Mouse (Mus musculus): ENCODE data around the gene Slc27a4. TPM values are rescaled to one million over a fixed set of nuclear protein-coding genes. Genes with fewer than 3 reads are reported as not detected.
"Not testable (repeated sequence)": the region's sequence is repeated elsewhere in the genome, so short reads cannot be mapped to it uniquely, and the experiment has no call there.

The Slc27a4 gene
- polyA plus RNA-seq, 1 experiment = 49.7 TPM

- Histone ChIP-seq H3K36me3 (ENCODE audit: control insufficient read depth, insufficient read depth, low read length) (no peaks in the 10 kb centered on the region), H3K4me1 (ENCODE audit: control insufficient read depth, insufficient read depth, low read length) (peaks cover 6% of the 10 kb centered on the region; the same call in 1 of the 2 replicates), H3K27ac (ENCODE audit: insufficient read depth, low read depth, low read length) (no peak overlapping the region), H3K27me3 (replicated peaks; ENCODE audit: control insufficient read depth, insufficient read depth, low read length) (no peaks in the 10 kb centered on the region), H3K4me3 (ENCODE audit: insufficient read depth, low read depth, low read length) (no peak overlapping the region)
- TF ChIP-seq POLR2A (IDR thresholded peaks at IDR 0.05; ENCODE audit: low read depth, low read length) = no peak
- TF ChIP-seq CTCF (conservative IDR thresholded peaks at IDR 0.05; ENCODE audit: insufficient read depth, insufficient read length, low read depth, low read length) = no peak
- WGBS = 75% methylated on average over 8 of the region's 8 CpGs
- no peak for DNase-seq
These were observed 30.6 kb upstream of the Slc27a4 start for GRCm38 (mm10) chr2:29771611-29772461.

- no peak overlapping the region for H3K27ac ChIP-seq (ENCODE audit: insufficient read depth, low read depth, low read length)
- no peak overlapping the region for H3K4me3 ChIP-seq (ENCODE audit: insufficient read depth, low read depth, low read length)
- DNase-seq = no peak
- H3K4me1 ChIP-seq (ENCODE audit: control insufficient read depth, insufficient read depth, low read length) = peaks cover under 1% of the 10 kb centered on the region; the same call in 1 of the 2 replicates
- 0 out of 2 replicates have a peak, but pooled peaks cover 2% of the 10 kb centered on the region for H3K36me3 ChIP-seq (ENCODE audit: control insufficient read depth, insufficient read depth, low read length)
- WGBS = 85% methylated on average over 4 of the region's 4 CpGs
- no peaks in the 10 kb centered on the region for H3K27me3 ChIP-seq (replicated peaks; ENCODE audit: control insufficient read depth, insufficient read depth, low read length)
- TF ChIP-seq CTCF (conservative IDR thresholded peaks at IDR 0.05; ENCODE audit: insufficient read depth, insufficient read length, low read depth, low read length) (no peak), POLR2A (IDR thresholded peaks at IDR 0.05; ENCODE audit: low read depth, low read length) (no peak)
These were observed 29.1 kb upstream of the Slc27a4 start for GRCm38 (mm10) chr2:29773323-29773722.

- not testable (repeated sequence) for DNase-seq; H3K27me3 ChIP-seq (replicated peaks; ENCODE audit: control insufficient read depth, insufficient read depth, low read length); H3K4me1 ChIP-seq (ENCODE audit: control insufficient read depth, insufficient read depth, low read length); H3K27ac ChIP-seq (ENCODE audit: insufficient read depth, low read depth, low read length); H3K4me3 ChIP-seq (ENCODE audit: insufficient read depth, low read depth, low read length); H3K36me3 ChIP-seq (ENCODE audit: control insufficient read depth, insufficient read depth, low read length)
- WGBS = 93% methylated on average over 2 of the region's 2 CpGs
These were observed 21.2 kb upstream of the Slc27a4 start for GRCm38 (mm10) chr2:29781256-29781655.

GRCm38 (mm10) chr2:29784290-29784689 is 18.1 kb upstream of the Slc27a4 start:
- Histone ChIP-seq H3K27me3 (replicated peaks; ENCODE audit: control insufficient read depth, insufficient read depth, low read length) (no peaks in the 10 kb centered on the region), H3K27ac (ENCODE audit: insufficient read depth, low read depth, low read length) (no peak overlapping the region), H3K4me3 (ENCODE audit: insufficient read depth, low read depth, low read length) (no peak overlapping the region), H3K4me1 (ENCODE audit: control insufficient read depth, insufficient read depth, low read length) (0 out of 2 replicates have a peak, but pooled peaks cover 3% of the 10 kb centered on the region), H3K36me3 (ENCODE audit: control insufficient read depth, insufficient read depth, low read length) (peaks cover 2% of the 10 kb centered on the region; the same call in 1 of the 2 replicates)
- 74% methylated on average over 4 of the region's 4 CpGs for WGBS
- TF ChIP-seq POLR2A (IDR thresholded peaks at IDR 0.05; ENCODE audit: low read depth, low read length) = no peak
- no peak for TF ChIP-seq CTCF (conservative IDR thresholded peaks at IDR 0.05; ENCODE audit: insufficient read depth, insufficient read length, low read depth, low read length)
- no peak for DNase-seq

- TF ChIP-seq POLR2A (IDR thresholded peaks at IDR 0.05; ENCODE audit: low read depth, low read length) (peak; percentile 46), CTCF (conservative IDR thresholded peaks at IDR 0.05; ENCODE audit: insufficient read depth, insufficient read length, low read depth, low read length) (no peak)
- H3K27ac ChIP-seq (ENCODE audit: insufficient read depth, low read depth, low read length) = peak within 1 kb of the TSS; percentile 77
- WGBS = 2% methylated on average over 31 of the region's 31 CpGs
- H3K36me3 ChIP-seq (ENCODE audit: control insufficient read depth, insufficient read depth, low read length) = no peaks in the 10 kb centered on the region; the same call in 1 of the 2 replicates
- 0 out of 2 replicates have a peak, but pooled peaks cover 3% of the 10 kb centered on the region for H3K4me1 ChIP-seq (ENCODE audit: control insufficient read depth, insufficient read depth, low read length)
- H3K27me3 ChIP-seq (replicated peaks; ENCODE audit: control insufficient read depth, insufficient read depth, low read length) = no peaks in the 10 kb centered on the region
- peak; percentile 97 for DNase-seq
- H3K4me3 ChIP-seq (ENCODE audit: insufficient read depth, low read depth, low read length) = peak within 1 kb of the TSS; percentile 94
These were observed 15.1 kb upstream of the Slc27a4 start, which contains the start of gene Coq4 for GRCm38 (mm10) chr2:29787104-29787917. Gene Coq4, plus strand, starts transcription at chr2:29787493.

GRCm38 (mm10) chr2:29787937-29788681 is 14.3 kb upstream of the Slc27a4 start, which contains the start of gene Trub2:
Gene Trub2, minus strand, starts transcription at chr2:29788502.
- peak within 1 kb of the TSS; percentile 94 for H3K4me3 ChIP-seq (ENCODE audit: insufficient read depth, low read depth, low read length)
- TF ChIP-seq CTCF (conservative IDR thresholded peaks at IDR 0.05; ENCODE audit: insufficient read depth, insufficient read length, low read depth, low read length) (no peak), POLR2A (IDR thresholded peaks at IDR 0.05; ENCODE audit: low read depth, low read length) (no peak)
- under 1% methylated on average over 45 of the region's 45 CpGs for WGBS
- H3K4me1 ChIP-seq (ENCODE audit: control insufficient read depth, insufficient read depth, low read length) = 0 out of 2 replicates have a peak, but pooled peaks cover 3% of the 10 kb centered on the region
- no peaks in the 10 kb centered on the region for H3K27me3 ChIP-seq (replicated peaks; ENCODE audit: control insufficient read depth, insufficient read depth, low read length)
- DNase-seq = peak; percentile 94
- peak within 1 kb of the TSS; percentile 77 for H3K27ac ChIP-seq (ENCODE audit: insufficient read depth, low read depth, low read length)
- no peaks in the 10 kb centered on the region; the same call in 1 of the 2 replicates for H3K36me3 ChIP-seq (ENCODE audit: control insufficient read depth, insufficient read depth, low read length)

Measured in kidney, adult 2 months (tissue).